Mouse (Mus musculus): ENCODE results near the gene Adam19. TPM values are rescaled to one million over a fixed set of nuclear protein-coding genes. Genes with fewer than 3 reads are reported as not detected.
"Not testable (repeated sequence)": the region's sequence is repeated elsewhere in the genome, so short reads cannot be mapped to it uniquely, and the experiment has no call there.

The Adam19 gene
- total RNA-seq, 1 experiment from 2014 or later: 0.14 TPM

GRCm38 (mm10) chr11:46182031-46182430 is 126.2 kb downstream of the Adam19 start:
- not testable (repeated sequence) for ATAC-seq (replicated peaks; ENCODE audit: low read depth, poor library complexity, severe bottlenecking)

DNA sequence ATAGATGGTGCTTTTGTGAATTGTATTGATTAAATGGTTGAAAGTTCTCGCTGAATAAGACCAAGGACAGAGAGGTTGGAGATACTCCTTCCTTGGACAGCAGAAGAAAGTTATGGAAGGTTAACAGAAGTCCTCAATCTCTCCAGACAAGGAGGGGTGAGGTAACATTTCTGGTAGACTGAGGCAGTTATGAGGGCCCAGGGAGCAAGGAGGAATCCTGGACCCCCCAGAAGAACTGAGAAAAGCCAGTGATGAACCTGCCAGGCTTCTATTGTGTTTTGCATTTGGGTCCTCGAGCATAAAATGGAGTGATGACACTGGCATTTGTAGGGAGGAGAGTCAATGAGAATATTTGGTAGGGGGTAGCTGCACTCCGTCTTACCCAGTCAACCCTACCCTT is 129.2 kb downstream of the Adam19 start:
- ATAC-seq (replicated peaks; ENCODE audit: low read depth, poor library complexity, severe bottlenecking): no peak

GRCm38 (mm10) chr11:46185486-46185885 is 129.7 kb downstream of the Adam19 start:
- ATAC-seq (replicated peaks; ENCODE audit: low read depth, poor library complexity, severe bottlenecking): no peak

DNA sequence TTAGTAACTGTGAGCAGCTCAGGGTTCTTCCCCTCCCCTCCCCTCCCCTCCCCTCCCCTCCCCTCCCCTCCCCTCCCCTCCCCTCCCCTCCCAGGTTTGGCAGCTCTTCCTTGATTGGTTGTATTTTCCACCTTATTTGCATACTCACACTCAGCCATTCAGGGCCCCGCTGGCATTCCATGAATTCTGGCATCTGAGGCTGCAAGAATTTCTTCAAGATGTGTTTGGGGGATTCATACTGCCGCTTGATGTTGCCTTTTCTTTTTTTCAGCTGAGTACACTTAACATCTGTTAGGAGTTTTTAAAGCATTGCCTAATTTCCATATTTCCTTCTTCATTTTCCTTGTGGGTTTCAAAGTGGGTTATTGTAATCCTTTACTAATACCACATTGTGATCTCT is 132.5 kb downstream of the Adam19 start:
- ATAC-seq (replicated peaks; ENCODE audit: low read depth, poor library complexity, severe bottlenecking): no peak

DNA sequence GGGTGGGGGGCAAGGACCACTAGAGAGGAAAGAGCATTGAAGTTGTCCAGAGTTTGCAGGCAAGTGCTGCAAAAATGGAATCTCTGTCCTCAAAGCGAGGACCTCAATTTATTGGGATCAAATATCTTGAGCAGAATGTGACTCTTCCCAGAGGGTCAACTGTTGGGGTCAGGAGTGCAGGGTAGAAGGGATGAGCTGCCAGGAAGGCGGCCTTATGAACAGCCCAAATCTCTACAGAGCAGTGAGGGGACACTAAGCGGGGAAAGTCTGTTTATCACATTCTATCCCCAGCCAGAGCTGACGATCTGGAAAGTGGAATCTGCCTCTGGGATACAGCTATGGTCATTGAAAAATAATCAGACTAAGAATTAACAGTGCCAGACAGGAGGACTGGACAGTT is 138.4 kb downstream of the Adam19 start:
- no peak for ATAC-seq (replicated peaks; ENCODE audit: low read depth, poor library complexity, severe bottlenecking)

Other genes with a start within 250 kb of the Adam19 start
- 157 and 188 TPM in 2 replicates for gene Clint1, start 203.9 kb upstream of the Adam19 start, total RNA-seq (2017)
- gene Lsm11, start 111.1 kb upstream of the Adam19 start, total RNA-seq (2017): 3.2 and 4.1 TPM in 2 replicates
- 21.9 and 29.7 TPM in 2 replicates for gene Thg1l, start 100.5 kb upstream of the Adam19 start, total RNA-seq (2017)
- gene Sox30, start 75.7 kb upstream of the Adam19 start, total RNA-seq (2017): not detected in 2 replicates
- 10.3 and 24.3 TPM in 2 replicates for gene Gm12166, start 3.7 kb upstream of the Adam19 start, total RNA-seq (2017)
- not detected in 2 replicates for gene Nipal4, start 110.5 kb downstream of the Adam19 start, total RNA-seq (2017)
- gene Fndc9, start 179.5 kb downstream of the Adam19 start, total RNA-seq (2017): 0.23 TPM in 1 of 2 replicates, not detected in the other